Mouse (Mus musculus) adrenal gland (tissue): ENCODE results near the gene Prrc2c.

Experiments used
- microRNA-seq, 2 experiments: library from miRNA; unstranded; fragments of <30 nt; microRNA quantifications; one replicate each; pipeline ENCODE4; 2019

The Prrc2c gene

Small RNA genes lying within 50 kb of the gene (microRNA-seq; reads per million reads assigned to microRNA genes)
- gene Gm27616 = 0 to 0.12 reads per million in 2 experiments
